Mouse (Mus musculus): ENCODE data around the gene Vmn1r169.
"Not testable (repeated sequence)": the region's sequence is repeated elsewhere in the genome, so short reads cannot be mapped to it uniquely, and the experiment has no call there.

DNA sequence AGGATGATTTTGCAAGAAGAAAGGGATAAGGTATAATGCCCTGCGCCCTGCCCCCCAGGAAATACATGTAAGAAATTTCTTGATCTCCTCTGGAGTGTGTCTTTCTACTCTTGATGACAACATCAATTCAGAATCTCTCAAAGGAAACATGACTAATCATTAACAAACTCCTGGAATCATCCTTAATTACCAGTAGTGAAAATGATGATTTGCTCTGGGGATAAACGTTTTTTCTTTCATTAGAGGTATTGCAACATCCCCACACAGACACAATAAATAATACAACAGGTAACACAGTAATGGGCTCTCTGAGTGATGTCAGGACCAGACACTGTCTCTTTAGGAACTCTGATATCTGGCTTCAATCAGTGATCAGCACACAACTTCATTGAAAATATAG, at the start of gene Vmn1r169:
- TF ChIP-seq POLR2A (IDR thresholded peaks at IDR 0.05; ENCODE audit: low read depth, low read length); CTCF (IDR thresholded peaks at IDR 0.05; ENCODE audit: borderline replicate concordance, insufficient read depth, low read length): not testable (repeated sequence)

Data from embryonic fibroblast, embryonic 13.5 days (primary cell).